Mouse (Mus musculus): ENCODE results near the gene Gm37419. TPM values are rescaled to one million over a fixed set of nuclear protein-coding genes. Genes with fewer than 3 reads are reported as not detected.
A peak's percentile ranks its signal among the peaks of the same experiment; 100 is the strongest.

The Gm37419 gene
- polyA plus RNA-seq, 1 experiment from 2014 or later = not detected

- no peak for ATAC-seq
- peaks cover 33% of the 10 kb centered on the region for H3K4me1 ChIP-seq
- H3K27ac ChIP-seq = no peak overlapping the region
- H3K4me2 ChIP-seq = peak overlapping the region; percentile 76
- WGBS (ENCODE audit: insufficient replicate concordance) = 2% methylated on average over 32 of the region's 32 CpGs
- H3K36me3 ChIP-seq = no peaks in the 10 kb centered on the region
- no peaks in the 10 kb centered on the region for H3K9me3 ChIP-seq (replicated peaks)
- H3K4me3 ChIP-seq = peak overlapping the region; percentile 51
- H3K27me3 ChIP-seq (replicated peaks) = peaks cover 73% of the 10 kb centered on the region
- 0 out of 2 replicates have a peak overlapping the region, but pooled peaks have one; percentile 12 for H3K9ac ChIP-seq
Observed at GRCm38 (mm10) chr16:23980991-23981720, 7.1 kb upstream of the Gm37419 start.

GRCm38 (mm10) chr16:23981925-23982851 is 6.1 kb upstream of the Gm37419 start:
- 2% methylated on average over 28 of the region's 28 CpGs for WGBS (ENCODE audit: insufficient replicate concordance)
- H3K9ac ChIP-seq = no peak overlapping the region
- no peaks in the 10 kb centered on the region for H3K9me3 ChIP-seq (replicated peaks)
- peak overlapping the region; percentile 76 for H3K4me2 ChIP-seq
- H3K4me3 ChIP-seq = peak overlapping the region; percentile 51
- peak; percentile 56 for ATAC-seq
- peaks cover 83% of the 10 kb centered on the region for H3K27me3 ChIP-seq (replicated peaks)
- H3K4me1 ChIP-seq = peaks cover 43% of the 10 kb centered on the region
- H3K36me3 ChIP-seq = no peaks in the 10 kb centered on the region
- no peak overlapping the region for H3K27ac ChIP-seq

DNA sequence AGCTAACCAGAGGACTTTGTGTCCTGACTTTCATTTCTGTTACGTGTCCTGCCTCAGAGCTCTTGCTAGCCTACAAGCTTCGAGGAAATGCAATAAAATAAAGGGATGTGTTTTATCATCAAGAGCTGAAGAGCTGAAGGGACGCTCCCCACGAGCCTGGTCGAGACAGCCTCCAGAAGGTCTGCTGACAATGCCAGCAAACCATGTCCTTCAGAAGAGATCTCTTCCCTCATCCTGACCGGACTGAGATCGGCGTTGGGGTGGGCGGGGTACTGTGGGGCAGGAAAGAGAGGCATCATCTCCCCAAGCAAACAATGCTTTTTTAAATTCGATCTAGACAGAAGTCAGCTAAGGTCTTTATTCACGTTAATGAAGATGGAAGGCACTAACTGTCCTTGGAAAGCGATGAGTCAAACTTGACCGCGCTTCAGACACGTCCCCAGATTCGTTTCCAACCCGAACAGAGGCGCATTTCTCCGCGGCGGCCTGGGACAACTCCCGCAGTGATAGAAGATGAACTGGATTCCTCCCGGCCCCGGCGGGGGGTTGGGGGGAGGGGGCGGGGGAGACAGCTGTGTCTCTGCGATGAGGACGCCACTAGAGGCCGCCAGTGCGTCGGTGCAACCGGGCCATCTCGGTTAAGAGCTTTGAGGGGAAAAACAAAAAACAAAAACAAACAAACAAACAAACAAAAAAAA is 5.2 kb upstream of the Gm37419 start:
- Histone ChIP-seq H3K4me2 (peak overlapping the region; percentile 76), H3K9me3 (replicated peaks) (no peaks in the 10 kb centered on the region), H3K4me1 (peaks cover 51% of the 10 kb centered on the region), H3K36me3 (no peaks in the 10 kb centered on the region), H3K27ac (no peak overlapping the region), H3K27me3 (replicated peaks) (peaks cover 91% of the 10 kb centered on the region), H3K9ac (0 out of 2 replicates have a peak overlapping the region, but pooled peaks have one; percentile 6), H3K4me3 (peak overlapping the region; percentile 51)
- under 1% methylated on average over 33 of the region's 33 CpGs for WGBS (ENCODE audit: insufficient replicate concordance)
- ATAC-seq = no peak

DNA sequence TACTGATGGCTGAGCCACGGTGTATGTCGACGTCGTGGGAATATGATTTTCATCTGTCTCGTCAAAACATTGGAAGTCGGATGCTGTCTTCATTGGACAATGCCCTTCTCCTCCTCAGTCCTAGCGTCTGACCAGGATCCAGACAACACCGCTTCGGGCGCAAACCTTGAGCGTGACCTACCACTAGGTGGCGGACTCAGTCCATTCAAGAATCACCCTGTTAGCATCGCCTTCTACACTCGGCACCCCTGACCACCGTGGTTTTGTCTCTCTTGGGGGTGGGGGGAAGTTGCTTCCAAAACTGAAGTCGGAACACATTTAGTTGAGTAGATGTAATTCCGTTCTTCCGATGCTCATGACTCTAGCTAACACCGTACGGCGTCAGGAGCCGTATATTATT is 4.1 kb upstream of the Gm37419 start:
- H3K9ac ChIP-seq = no peak overlapping the region; the same call in 1 of the 2 replicates
- WGBS (ENCODE audit: insufficient replicate concordance) = under 1% methylated on average over 22 of the region's 22 CpGs

GRCm38 (mm10) chr16:23984760-23985466 is 3.4 kb upstream of the Gm37419 start:
- H3K36me3 ChIP-seq = no peaks in the 10 kb centered on the region
- no peak for ATAC-seq
- H3K9me3 ChIP-seq (replicated peaks) = no peaks in the 10 kb centered on the region
- peak overlapping the region; percentile 44 for H3K4me3 ChIP-seq
- peak overlapping the region; percentile 30; the same call in 1 of the 2 replicates for H3K27ac ChIP-seq
- 1% methylated on average over 22 of the region's 22 CpGs for WGBS (ENCODE audit: insufficient replicate concordance)
- peaks cover 97% of the 10 kb centered on the region for H3K27me3 ChIP-seq (replicated peaks)
- peak overlapping the region; percentile 17 for H3K9ac ChIP-seq
- H3K4me1 ChIP-seq = peaks cover 66% of the 10 kb centered on the region
- peak overlapping the region; percentile 67 for H3K4me2 ChIP-seq

More for the DNA sequence above, 4.1 kb upstream of the Gm37419 start:
- no peak overlapping the region for H3K27ac ChIP-seq
- peak overlapping the region; percentile 44 for H3K4me3 ChIP-seq
- H3K4me2 ChIP-seq = peak overlapping the region; percentile 67
- H3K36me3 ChIP-seq = no peaks in the 10 kb centered on the region
- ATAC-seq = peak; percentile 48; the same call in 1 of the 2 replicates
- no peaks in the 10 kb centered on the region for H3K9me3 ChIP-seq (replicated peaks)
- H3K4me1 ChIP-seq = peaks cover 59% of the 10 kb centered on the region
- H3K27me3 ChIP-seq (replicated peaks) = peaks cover 97% of the 10 kb centered on the region

- ATAC-seq = no peak
- peak overlapping the region; percentile 67; the same call in 1 of the 2 replicates for H3K4me2 ChIP-seq
- H3K4me3 ChIP-seq = no peak overlapping the region
- peaks cover 67% of the 10 kb centered on the region for H3K4me1 ChIP-seq
- no peak overlapping the region for H3K27ac ChIP-seq
- no peaks in the 10 kb centered on the region for H3K9me3 ChIP-seq (replicated peaks)
- H3K36me3 ChIP-seq = no peaks in the 10 kb centered on the region
- WGBS (ENCODE audit: insufficient replicate concordance) = 1% methylated on average over 6 of the region's 6 CpGs
- no peak overlapping the region for H3K9ac ChIP-seq
- peaks cover 97% of the 10 kb centered on the region for H3K27me3 ChIP-seq (replicated peaks)
Observed at GRCm38 (mm10) chr16:23985467-23985861, 2.8 kb upstream of the Gm37419 start.

DNA sequence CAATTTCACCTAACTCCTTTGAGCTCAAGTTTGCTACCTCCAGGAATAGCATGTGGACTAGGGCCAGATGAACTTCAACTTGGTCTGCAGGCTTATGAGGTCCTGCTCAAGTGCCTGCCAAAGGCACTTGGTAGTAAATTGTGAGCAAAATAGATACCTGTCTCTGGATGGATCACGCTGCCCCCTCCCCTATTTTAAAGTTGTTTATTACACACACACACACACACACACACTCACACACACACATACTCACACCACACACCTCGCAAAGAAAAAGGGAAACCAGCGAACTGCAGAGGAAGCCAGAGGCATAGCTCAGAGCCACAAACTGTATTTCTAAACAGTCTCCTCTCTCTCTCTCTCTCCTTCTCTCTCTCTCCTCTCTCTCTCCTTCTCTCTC is 2.1 kb upstream of the Gm37419 start:
- H3K27ac ChIP-seq = no peak overlapping the region
- H3K4me1 ChIP-seq = peaks cover 61% of the 10 kb centered on the region
- H3K36me3 ChIP-seq = no peaks in the 10 kb centered on the region
- peaks cover 97% of the 10 kb centered on the region for H3K27me3 ChIP-seq (replicated peaks)
- H3K4me2 ChIP-seq = peak overlapping the region; percentile 98
- WGBS (ENCODE audit: insufficient replicate concordance) = 8% methylated on average over 3 of the region's 3 CpGs
- peak overlapping the region; percentile 76; the same call in 1 of the 2 replicates for H3K4me3 ChIP-seq
- no peak for ATAC-seq
- H3K9ac ChIP-seq = no peak overlapping the region
- no peaks in the 10 kb centered on the region for H3K9me3 ChIP-seq (replicated peaks)

GRCm38 (mm10) chr16:23986871-23987270 is 1.4 kb upstream of the Gm37419 start:
- peak overlapping the region; percentile 76 for H3K4me3 ChIP-seq
- peaks cover 96% of the 10 kb centered on the region for H3K27me3 ChIP-seq (replicated peaks)
- H3K27ac ChIP-seq = 0 out of 2 replicates have a peak overlapping the region, but pooled peaks have one; percentile 45
- peaks cover 61% of the 10 kb centered on the region for H3K4me1 ChIP-seq
- 1% methylated on average over 17 of the region's 17 CpGs for WGBS (ENCODE audit: insufficient replicate concordance)
- H3K9me3 ChIP-seq (replicated peaks) = no peaks in the 10 kb centered on the region
- no peaks in the 10 kb centered on the region for H3K36me3 ChIP-seq
- ATAC-seq = no peak
- peak overlapping the region; percentile 98 for H3K4me2 ChIP-seq
- H3K9ac ChIP-seq = peak overlapping the region; percentile 86

GRCm38 (mm10) chr16:23987341-23988156 is 733 bp upstream of the Gm37419 start:
- under 1% methylated on average over 64 of the region's 64 CpGs for WGBS (ENCODE audit: insufficient replicate concordance)
- Histone ChIP-seq H3K36me3 (no peaks in the 10 kb centered on the region), H3K9ac (peak overlapping the region; percentile 86), H3K27ac (peak overlapping the region; percentile 92), H3K27me3 (replicated peaks) (peaks cover 96% of the 10 kb centered on the region), H3K4me2 (peak overlapping the region; percentile 98), H3K9me3 (replicated peaks) (no peaks in the 10 kb centered on the region), H3K4me1 (peaks cover 59% of the 10 kb centered on the region), H3K4me3 (peak overlapping the region; percentile 76)
- ATAC-seq = peak; percentile 33; the same call in 1 of the 2 replicates

DNA sequence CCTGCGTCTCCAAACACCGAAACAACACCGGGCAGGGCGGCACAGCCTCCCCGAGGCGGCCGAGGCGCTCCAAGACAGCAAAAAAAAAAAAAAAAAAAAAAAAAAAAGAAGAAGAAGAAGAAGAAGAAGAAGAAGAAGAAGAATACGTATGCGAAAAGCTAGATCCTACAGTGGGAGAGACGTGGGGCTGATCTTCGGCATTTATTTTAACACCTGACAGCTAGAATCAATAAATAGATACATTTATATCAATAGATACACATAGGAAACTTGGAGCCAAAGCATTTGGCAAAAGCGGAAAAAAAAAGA is 171 bp upstream of the Gm37419 start:
- peaks cover 95% of the 10 kb centered on the region for H3K27me3 ChIP-seq (replicated peaks)
- H3K4me3 ChIP-seq = peak overlapping the region; percentile 76

More for the DNA sequence above, 171 bp upstream of the Gm37419 start:
- peak overlapping the region; percentile 86 for H3K9ac ChIP-seq
- H3K9me3 ChIP-seq (replicated peaks) = no peaks in the 10 kb centered on the region
- H3K4me1 ChIP-seq = peaks cover 53% of the 10 kb centered on the region
- H3K27ac ChIP-seq = peak overlapping the region; percentile 92
- 0% methylated on average over 13 of the region's 13 CpGs for WGBS (ENCODE audit: insufficient replicate concordance)
- H3K4me2 ChIP-seq = peak overlapping the region; percentile 98
- no peaks in the 10 kb centered on the region for H3K36me3 ChIP-seq
- ATAC-seq = no peak

All from liver, embryonic 12.5 days (tissue).